Mouse (Mus musculus): ENCODE results near the gene Rrbp1.

DNA sequence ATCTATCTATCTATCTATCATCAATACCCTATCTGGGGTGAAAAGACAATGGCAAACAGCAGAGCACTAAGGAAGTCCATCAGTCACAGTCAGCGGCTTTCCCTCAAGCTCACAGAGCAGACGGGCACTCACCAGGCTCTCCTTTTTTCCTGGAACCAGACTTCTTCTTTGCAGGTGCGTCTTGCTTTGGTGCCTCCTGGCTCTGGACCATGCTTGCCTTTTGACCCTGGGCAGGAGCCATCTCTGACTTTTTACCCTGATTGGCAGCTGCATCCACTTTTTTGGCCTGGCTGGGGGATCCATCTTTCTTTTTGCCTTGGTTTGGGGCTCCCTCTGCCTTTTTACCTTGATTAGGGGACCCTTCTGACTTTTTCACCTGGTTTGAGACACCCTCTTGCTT lies 23.0 kb downstream of the Rrbp1 start:
- TF ChIP-seq CTCF (IDR thresholded peaks at IDR 0.05; ENCODE audit: extremely low read depth, insufficient read depth, insufficient read length, insufficient replicate concordance), result no peak
- TF ChIP-seq POLR2A (IDR thresholded peaks at IDR 0.05; ENCODE audit: low read depth, low read length), result no peak

Data from spleen, adult 2 months (tissue).